Comparison of ENCODE assay signal across 1 mouse cellular context in the genomic region with DNA sequence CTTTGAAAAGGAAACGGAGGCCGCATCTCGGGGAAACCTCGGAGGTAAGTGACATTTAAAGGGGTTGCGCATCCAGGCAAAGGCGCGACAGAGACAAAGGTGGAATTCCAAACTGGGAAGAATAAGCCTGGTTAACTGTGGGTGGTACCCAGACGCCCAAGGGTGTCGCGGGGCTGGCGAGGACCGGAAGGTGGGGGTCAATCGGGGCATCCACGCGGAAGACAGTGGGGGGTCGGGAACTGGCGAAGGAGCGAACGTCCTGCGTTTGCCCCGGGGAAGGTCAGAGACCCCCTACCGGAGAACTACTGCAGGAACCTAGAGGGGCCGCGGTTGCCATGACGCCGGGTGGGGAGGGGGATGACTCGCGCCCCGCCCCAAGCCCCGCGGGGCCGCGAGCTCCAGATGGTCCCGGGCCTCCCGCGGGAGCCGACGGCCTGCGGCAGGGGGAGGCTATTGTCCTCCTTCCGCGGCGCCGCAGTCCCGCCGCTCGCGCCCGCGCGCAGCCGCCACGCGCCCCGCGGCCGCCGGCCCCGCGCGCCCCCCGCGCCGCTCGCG.
TF ChIP-seq lines count a peak whose summit lies in the region.

No protein-coding gene starts in this region.

TF ChIP-seq in ES-E14, 5 proteins besides CTCF, POLR2A, EP300 and RAD21 (continued from another document):
- no peak for TF ChIP-seq HCFC1 (IDR thresholded peaks at IDR 0.05; ENCODE audit: borderline replicate concordance, insufficient read depth, low read length)
- no peak for TF ChIP-seq ZNF384 (IDR thresholded peaks at IDR 0.05; ENCODE audit: low read depth, low read length)
- no peak for TF ChIP-seq CHD2 (IDR thresholded peaks at IDR 0.05; ENCODE audit: low read depth, low read length)
